Mouse (Mus musculus): ENCODE data around the gene Psrc1. TPM values are rescaled to one million over a fixed set of nuclear protein-coding genes. Genes with fewer than 3 reads are reported as not detected.

Psrc1 gene
- total and polyA plus RNA-seq, 3 experiments = 89.1 to 108 (median 106) TPM

DNA sequence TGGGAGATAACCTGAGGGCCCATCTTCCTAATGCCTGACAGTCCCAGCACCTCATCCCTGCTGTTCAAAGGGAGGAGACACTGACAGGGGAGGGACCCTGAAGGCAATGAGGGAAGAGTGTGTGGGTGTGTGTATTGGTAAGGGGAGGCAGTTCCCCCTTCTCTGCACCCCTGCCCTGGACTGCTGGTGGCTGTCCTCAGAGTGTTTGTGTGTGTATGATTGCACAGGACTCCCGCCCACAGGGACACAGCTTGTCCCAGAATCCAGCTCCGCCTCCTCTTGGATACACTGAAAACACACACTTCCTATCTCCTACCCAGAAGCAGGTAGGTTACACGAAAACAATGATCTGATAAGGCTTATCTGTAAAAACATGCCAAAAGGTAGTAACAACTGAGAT lies 28.4 kb upstream of the Psrc1 start:
- in situ Hi-C loops (cut with MboI; ENCODE audit: low pct_ligation_motif_present, low pct_unique_long_range_greater_than_20kb, low sequenced_read_pairs) = no loop called here
- TF ChIP-seq SMC3 (IDR thresholded peaks at IDR 0.05; ENCODE audit: low read depth, low read length) = no peak
- TF ChIP-seq CHD2 (IDR thresholded peaks at IDR 0.05; ENCODE audit: low read length) = no peak
- TF ChIP-seq MAZ (IDR thresholded peaks at IDR 0.05; ENCODE audit: low read depth, low read length) = no peak
- no peak for TF ChIP-seq MYC (IDR thresholded peaks at IDR 0.05; ENCODE audit: low read depth, low read length)
- no peak for TF ChIP-seq MEF2A (IDR thresholded peaks at IDR 0.05; ENCODE audit: borderline replicate concordance, low read depth, low read length)
- no peak for TF ChIP-seq RCOR1 (conservative IDR thresholded peaks at IDR 0.05; ENCODE audit: low read depth, low read length)
- no peak for TF ChIP-seq USF1 (IDR thresholded peaks at IDR 0.05; ENCODE audit: low read depth, low read length)
- TF ChIP-seq MAFK (IDR thresholded peaks at IDR 0.05; ENCODE audit: insufficient replicate concordance, low read length) = no peak
- TF ChIP-seq CHD1 (IDR thresholded peaks at IDR 0.05; ENCODE audit: low read depth, low read length) = no peak
- TF ChIP-seq IRF4 (IDR thresholded peaks at IDR 0.05; ENCODE audit: low read depth, low read length) = no peak
- TF ChIP-seq E2F4 (IDR thresholded peaks at IDR 0.05; ENCODE audit: insufficient replicate concordance, low read depth, low read length) = no peak
- TF ChIP-seq BHLHE40 (IDR thresholded peaks at IDR 0.05; ENCODE audit: low read depth, low read length) = no peak
- TF ChIP-seq ZNF384 (IDR thresholded peaks at IDR 0.05; ENCODE audit: low read depth, low read length) = no peak
- no peak for TF ChIP-seq HCFC1 (IDR thresholded peaks at IDR 0.05; ENCODE audit: low read depth, low read length)
- TF ChIP-seq SIN3A (IDR thresholded peaks at IDR 0.05; ENCODE audit: low read length) = no peak
- Histone ChIP-seq H3K36me3 (replicated peaks in 1 of 2; ENCODE audit: control insufficient read depth in 1 of 2, insufficient read depth in 1 of 2, low read length in 1 of 2) (peaks cover 0 to 40% of the 10 kb centered on the region in 2 experiments), H3K27ac (ENCODE audit: insufficient read depth, low read depth) (no peak overlapping the region), H3K27me3 (replicated peaks) (no peaks in the 10 kb centered on the region), H3K79me2 (replicated peaks; ENCODE audit: control insufficient read depth, extremely low read depth, insufficient read depth, poor library complexity, severe bottlenecking) (no peaks in the 10 kb centered on the region), H3K9ac (ENCODE audit: insufficient read depth, low read depth) (no peak overlapping the region), H3K9me3 (replicated peaks; ENCODE audit: low read length) (no peaks in the 10 kb centered on the region), H3K4me3 (replicated peaks in 1 of 3; ENCODE audit: low read depth in 2 of 3, low read length in 2 of 3, poor library complexity in 1 of 3) (no peak overlapping the region), H3K4me1 (ENCODE audit: control insufficient read depth in 1 of 2, insufficient read depth in 2 of 2) (no peaks in the 10 kb centered on the region), H3K4me2 (ENCODE audit: insufficient read depth, low read depth, poor library complexity, severe bottlenecking) (no peak overlapping the region)
- DNase-seq (ENCODE audit: extremely low read depth) = no peak
- dilution Hi-C loops (cut with MboI; ENCODE audit: extremely low pct_ligation_motif_present, extremely low pct_unique_long_range_greater_than_20kb, low sequenced_read_pairs) = no loop called here

DNA sequence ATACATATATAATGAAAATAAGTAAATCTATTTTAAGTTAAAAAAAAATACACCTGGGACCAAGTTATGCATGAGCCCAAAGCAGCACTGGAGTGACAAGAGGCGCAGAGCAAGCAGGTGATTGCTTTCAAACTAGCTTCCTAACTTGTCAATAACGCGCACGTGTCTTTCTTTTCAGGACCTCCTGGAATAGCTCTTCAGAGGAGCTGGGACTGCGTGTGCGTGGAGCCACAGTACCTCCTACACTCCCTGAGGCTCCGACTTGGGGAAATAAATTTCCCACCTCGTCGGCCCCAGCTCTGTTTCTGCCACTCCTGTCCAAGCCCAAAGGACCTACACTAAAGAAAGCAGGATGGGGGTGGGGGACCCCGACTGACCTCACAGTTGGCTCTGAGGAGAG lies 26.6 kb upstream of the Psrc1 start:
- no peak overlapping the region for H3K9ac ChIP-seq (ENCODE audit: insufficient read depth, low read depth)
- peaks cover 0 to 33% of the 10 kb centered on the region in 2 experiments for H3K36me3 ChIP-seq (replicated peaks in 1 of 2; ENCODE audit: control insufficient read depth in 1 of 2, insufficient read depth in 1 of 2, low read length in 1 of 2)
- no peaks in the 10 kb centered on the region for H3K79me2 ChIP-seq (replicated peaks; ENCODE audit: control insufficient read depth, extremely low read depth, insufficient read depth, poor library complexity, severe bottlenecking)
- no peak overlapping the region for H3K4me2 ChIP-seq (ENCODE audit: insufficient read depth, low read depth, poor library complexity, severe bottlenecking)
- no peak for DNase-seq (ENCODE audit: extremely low read depth)
- dilution Hi-C loops (cut with MboI; ENCODE audit: extremely low pct_ligation_motif_present, extremely low pct_unique_long_range_greater_than_20kb, low sequenced_read_pairs) (no loop called here), in situ Hi-C loops (cut with MboI; ENCODE audit: low pct_ligation_motif_present, low pct_unique_long_range_greater_than_20kb, low sequenced_read_pairs) (no loop called here)
- no peak overlapping the region for H3K4me3 ChIP-seq (replicated peaks in 1 of 3; ENCODE audit: low read depth in 2 of 3, low read length in 2 of 3, poor library complexity in 1 of 3)
- H3K4me1 ChIP-seq (ENCODE audit: control insufficient read depth in 1 of 2, insufficient read depth in 2 of 2) = peaks cover 0 to 4% of the 10 kb centered on the region in 2 experiments; a peak in 2 of 4 replicates
- H3K27me3 ChIP-seq (replicated peaks) = no peaks in the 10 kb centered on the region
- H3K9me3 ChIP-seq (replicated peaks; ENCODE audit: low read length) = no peaks in the 10 kb centered on the region
- H3K27ac ChIP-seq (ENCODE audit: insufficient read depth, low read depth) = no peak overlapping the region
- TF ChIP-seq IRF4 (IDR thresholded peaks at IDR 0.05; ENCODE audit: low read depth, low read length) (no peak), MEF2A (IDR thresholded peaks at IDR 0.05; ENCODE audit: borderline replicate concordance, low read depth, low read length) (no peak), USF2 (conservative IDR thresholded peaks at IDR 0.05; ENCODE audit: low read depth, low read length) (no peak), JUND (conservative IDR thresholded peaks at IDR 0.05; ENCODE audit: low read depth, low read length) (no peak), POLR2A (IDR thresholded peaks at IDR 0.05; ENCODE audit: low read depth, low read length) (no peak), SIN3A (IDR thresholded peaks at IDR 0.05; ENCODE audit: low read length) (no peak), MAX (IDR thresholded peaks at IDR 0.05; ENCODE audit: low read length) (no peak), ELF1 (IDR thresholded peaks at IDR 0.05; ENCODE audit: low read depth, low read length) (no peak), USF1 (IDR thresholded peaks at IDR 0.05; ENCODE audit: low read depth, low read length) (no peak), MYC (IDR thresholded peaks at IDR 0.05; ENCODE audit: low read depth, low read length) (no peak), ZNF384 (IDR thresholded peaks at IDR 0.05; ENCODE audit: low read depth, low read length) (no peak), MAFK (IDR thresholded peaks at IDR 0.05; ENCODE audit: insufficient replicate concordance, low read length) (no peak), JUN (IDR thresholded peaks at IDR 0.05; ENCODE audit: insufficient read depth, low read depth, low read length) (no peak), PAX5 (IDR thresholded peaks at IDR 0.05; ENCODE audit: low read length) (no peak), SMC3 (IDR thresholded peaks at IDR 0.05; ENCODE audit: low read depth, low read length) (no peak), CHD2 (IDR thresholded peaks at IDR 0.05; ENCODE audit: low read length) (no peak), MXI1 (IDR thresholded peaks at IDR 0.05; ENCODE audit: low read depth, low read length) (no peak)
